Mouse (Mus musculus): Measurements from ENCODE around the gene Rxrg. TPM values are rescaled to one million over a fixed set of nuclear protein-coding genes. Genes with fewer than 3 reads are reported as not detected.

Rxrg gene
- polyA plus RNA-seq, 1 experiment: 34.8 TPM

DNA sequence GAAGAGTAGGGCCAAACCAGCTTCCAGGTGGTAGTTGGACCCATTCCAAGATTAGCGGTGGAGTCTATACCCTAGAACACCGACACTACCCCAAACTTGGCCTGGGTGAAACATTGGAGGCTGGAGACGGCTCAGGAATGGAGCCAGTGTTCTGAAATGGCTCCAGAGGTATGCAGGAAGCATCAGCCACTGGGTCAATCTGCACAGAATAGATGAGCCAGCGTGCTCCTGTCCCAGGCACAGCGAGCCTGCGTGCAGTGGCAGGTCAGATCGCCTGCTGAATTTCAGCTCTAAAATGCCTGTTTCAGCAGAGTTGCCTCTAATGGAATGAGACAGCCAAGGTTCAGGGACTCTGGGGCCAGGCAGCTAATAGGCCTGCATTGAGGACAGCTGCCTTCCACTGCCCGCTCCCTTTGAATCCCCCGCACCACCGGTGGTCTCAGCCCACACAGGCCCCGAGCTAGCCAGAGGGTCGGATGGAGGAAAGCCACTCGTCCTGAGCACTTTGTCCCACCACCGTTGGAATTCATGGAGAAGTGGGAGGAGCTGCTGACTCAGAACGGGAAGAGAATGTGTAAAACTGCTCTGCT is 22.1 kb downstream of the Rxrg start:
- H3K27ac ChIP-seq (replicated peaks; ENCODE audit: low read depth, low read length): no peak overlapping the region
- H3K4me1 ChIP-seq (ENCODE audit: control insufficient read depth, insufficient read depth, insufficient read length, low read length): peaks cover 6% of the 10 kb centered on the region; the same call in 1 of the 2 replicates
- no peak overlapping the region for H3K4me3 ChIP-seq (ENCODE audit: insufficient read depth, low read depth, low read length)

DNA sequence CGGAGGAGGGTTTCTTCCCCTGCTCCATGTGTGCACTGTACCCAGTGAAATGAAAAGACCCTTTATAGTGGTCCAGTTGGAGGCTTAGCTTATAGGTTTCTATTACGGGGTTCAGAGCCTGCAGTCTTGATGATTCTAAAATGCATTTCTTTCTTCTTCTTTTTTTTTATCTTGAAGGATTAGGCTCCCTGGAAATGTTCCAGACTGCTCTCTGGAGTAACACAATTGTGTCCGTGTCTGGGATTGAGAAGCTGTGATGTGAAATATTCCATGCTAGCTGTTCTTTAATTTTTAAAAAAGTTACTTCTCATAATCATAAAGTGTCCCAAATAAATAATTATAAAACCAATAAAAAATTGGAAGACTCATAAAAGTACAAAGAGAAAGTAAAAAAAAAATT is 26.9 kb downstream of the Rxrg start:
- Histone ChIP-seq H3K4me1 (ENCODE audit: control insufficient read depth, insufficient read depth, insufficient read length, low read length) (peaks cover 6% of the 10 kb centered on the region; the same call in 1 of the 2 replicates), H3K4me3 (ENCODE audit: insufficient read depth, low read depth, low read length) (no peak overlapping the region)

DNA sequence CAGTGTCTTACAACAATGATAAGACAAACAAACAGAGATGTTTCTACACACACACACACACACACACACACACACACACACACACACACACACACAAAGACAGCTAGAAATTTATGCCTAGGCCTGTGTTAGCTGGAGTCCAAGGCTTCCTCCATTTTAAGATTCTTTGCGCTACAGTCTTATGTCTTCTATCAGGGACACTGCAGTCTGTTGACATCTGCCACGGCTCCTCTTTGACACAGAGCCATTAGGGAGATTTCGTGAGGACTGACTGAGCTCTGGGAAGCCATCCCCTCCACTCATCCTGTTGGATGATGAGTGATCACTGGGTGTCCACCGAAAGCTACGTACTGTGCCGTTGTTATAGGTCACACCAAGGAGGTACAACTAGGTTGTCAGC is 33.6 kb downstream of the Rxrg start:
- H3K4me3 ChIP-seq (ENCODE audit: insufficient read depth, low read depth, low read length): no peak overlapping the region

More for the DNA sequence above, 26.9 kb downstream of the Rxrg start:
- H3K27ac ChIP-seq (replicated peaks; ENCODE audit: low read depth, low read length): no peak overlapping the region

DNA sequence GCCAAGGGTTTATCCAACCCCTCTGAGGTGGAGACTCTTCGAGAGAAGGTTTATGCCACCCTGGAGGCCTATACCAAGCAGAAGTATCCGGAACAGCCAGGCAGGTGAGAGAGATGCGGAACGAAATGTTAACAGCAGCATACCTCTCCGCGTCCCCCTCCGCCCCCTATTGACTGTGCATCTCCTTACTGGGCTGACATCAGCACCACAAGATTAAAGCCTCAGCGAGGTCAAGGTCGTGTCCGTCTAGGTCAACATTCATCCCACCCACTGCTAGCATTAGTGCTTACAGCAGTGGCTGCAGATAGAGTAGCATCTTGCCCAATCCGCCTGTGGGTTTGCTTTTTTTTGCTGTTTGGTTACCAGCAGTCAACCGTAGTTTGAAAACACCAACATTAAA is 37.5 kb downstream of the Rxrg start:
- no peak overlapping the region for H3K27ac ChIP-seq (replicated peaks; ENCODE audit: low read depth, low read length)
- no peak overlapping the region for H3K4me3 ChIP-seq (ENCODE audit: insufficient read depth, low read depth, low read length)
- no peaks in the 10 kb centered on the region for H3K4me1 ChIP-seq (ENCODE audit: control insufficient read depth, insufficient read depth, insufficient read length, low read length)

More for the DNA sequence above, 33.6 kb downstream of the Rxrg start:
- no peaks in the 10 kb centered on the region for H3K4me1 ChIP-seq (ENCODE audit: control insufficient read depth, insufficient read depth, insufficient read length, low read length)
- H3K27ac ChIP-seq (replicated peaks; ENCODE audit: low read depth, low read length): no peak overlapping the region

DNA sequence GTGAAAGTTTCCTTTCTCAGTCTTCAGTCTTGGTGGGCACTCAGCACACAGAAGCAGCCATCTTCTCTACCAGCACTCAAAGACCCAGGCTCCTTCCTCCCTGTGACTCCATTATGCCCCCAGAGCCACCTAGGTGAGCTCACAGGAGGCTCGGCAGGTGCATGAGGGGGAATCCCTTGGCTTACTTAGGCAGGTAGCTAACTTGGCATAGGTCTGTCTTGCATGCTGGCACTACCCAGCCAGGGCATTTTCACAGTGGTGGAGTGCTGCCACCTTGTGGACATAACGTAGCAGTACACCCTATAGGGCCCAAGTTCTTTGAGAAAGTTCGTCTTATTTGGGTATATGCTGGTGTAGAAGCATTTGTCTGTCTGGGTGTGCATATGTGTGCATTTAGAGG is 38.8 kb downstream of the Rxrg start:
- H3K4me3 ChIP-seq (ENCODE audit: insufficient read depth, low read depth, low read length): no peak overlapping the region
- H3K4me1 ChIP-seq (ENCODE audit: control insufficient read depth, insufficient read depth, insufficient read length, low read length): no peaks in the 10 kb centered on the region
- no peak overlapping the region for H3K27ac ChIP-seq (replicated peaks; ENCODE audit: low read depth, low read length)

DNA sequence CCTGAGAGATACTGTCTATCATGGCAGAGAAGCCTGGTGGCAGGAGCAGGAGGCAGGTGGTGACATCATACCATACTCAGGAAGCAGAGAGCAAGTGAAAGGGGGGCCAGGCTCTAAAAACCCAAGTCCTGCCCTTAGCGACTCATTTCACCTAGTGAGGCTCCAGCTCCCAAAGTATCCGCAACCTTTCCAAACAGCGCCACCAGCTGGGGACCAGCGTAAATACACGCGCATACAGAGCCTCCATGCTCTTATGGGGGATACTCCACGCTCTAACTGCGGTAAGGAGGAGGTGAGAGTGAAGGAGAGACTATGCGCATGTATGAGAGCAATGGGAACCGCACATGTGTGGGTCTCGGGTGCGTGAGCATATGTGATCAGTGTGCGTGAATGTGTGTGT is 39.9 kb downstream of the Rxrg start:
- Histone ChIP-seq H3K4me3 (ENCODE audit: insufficient read depth, low read depth, low read length) (no peak overlapping the region), H3K4me1 (ENCODE audit: control insufficient read depth, insufficient read depth, insufficient read length, low read length) (no peaks in the 10 kb centered on the region), H3K27ac (replicated peaks; ENCODE audit: low read depth, low read length) (no peak overlapping the region)

DNA sequence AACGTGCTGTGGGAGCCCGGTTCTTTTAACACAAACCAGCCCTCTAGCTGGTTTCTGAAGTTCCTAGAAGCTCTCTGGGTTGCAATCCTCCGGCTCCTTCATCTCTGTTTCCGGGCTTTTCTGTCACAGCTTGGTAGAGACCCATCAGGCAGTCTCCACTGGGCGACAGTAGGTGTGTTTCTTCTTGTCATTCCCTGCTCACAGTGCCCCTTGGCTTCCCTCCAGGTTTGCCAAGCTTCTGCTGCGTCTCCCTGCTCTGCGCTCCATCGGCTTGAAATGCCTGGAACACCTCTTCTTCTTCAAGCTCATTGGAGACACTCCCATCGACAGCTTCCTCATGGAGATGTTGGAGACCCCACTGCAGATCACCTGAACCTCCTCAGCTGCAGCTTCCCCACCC is 40.7 kb downstream of the Rxrg start:
- Histone ChIP-seq H3K4me1 (ENCODE audit: control insufficient read depth, insufficient read depth, insufficient read length, low read length) (no peaks in the 10 kb centered on the region), H3K4me3 (ENCODE audit: insufficient read depth, low read depth, low read length) (no peak overlapping the region), H3K27ac (replicated peaks; ENCODE audit: low read depth, low read length) (no peak overlapping the region)

DNA sequence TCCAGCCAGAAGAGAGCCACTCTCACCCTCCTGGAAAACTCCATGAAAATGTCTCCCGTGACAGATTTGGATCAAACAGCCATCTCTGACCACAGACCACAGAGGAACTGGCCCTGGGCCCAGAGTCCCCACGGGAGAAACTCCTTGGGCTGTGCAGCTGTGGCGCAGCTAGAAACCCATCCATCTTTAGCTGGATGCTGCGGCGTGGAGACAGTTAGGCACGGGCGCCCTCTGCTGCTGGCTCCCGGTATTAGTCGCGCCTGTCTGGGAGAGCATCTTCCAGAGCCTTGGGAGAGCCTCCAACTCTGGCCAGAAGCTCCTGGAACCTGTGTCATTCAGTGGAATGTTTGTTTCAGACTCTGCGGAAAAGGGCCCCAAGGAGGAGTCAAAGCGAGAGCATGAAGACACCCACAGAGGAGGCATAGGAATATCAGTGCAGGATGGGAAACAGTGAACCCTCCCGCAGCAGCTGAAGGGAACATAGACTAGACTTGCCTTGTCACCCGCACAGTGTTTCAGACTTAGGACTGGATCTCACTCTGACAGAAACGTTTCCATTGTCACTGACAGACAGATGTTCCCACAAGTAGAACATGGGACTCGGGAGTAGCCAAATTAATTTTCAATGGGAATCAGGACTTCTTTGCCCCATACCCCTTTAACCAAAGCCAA is 46.8 kb downstream of the Rxrg start:
- Histone ChIP-seq H3K4me3 (ENCODE audit: insufficient read depth, low read depth, low read length) (no peak overlapping the region), H3K27ac (replicated peaks; ENCODE audit: low read depth, low read length) (no peak overlapping the region), H3K4me1 (ENCODE audit: control insufficient read depth, insufficient read depth, insufficient read length, low read length) (peaks cover 2% of the 10 kb centered on the region; the same call in 1 of the 2 replicates)

DNA sequence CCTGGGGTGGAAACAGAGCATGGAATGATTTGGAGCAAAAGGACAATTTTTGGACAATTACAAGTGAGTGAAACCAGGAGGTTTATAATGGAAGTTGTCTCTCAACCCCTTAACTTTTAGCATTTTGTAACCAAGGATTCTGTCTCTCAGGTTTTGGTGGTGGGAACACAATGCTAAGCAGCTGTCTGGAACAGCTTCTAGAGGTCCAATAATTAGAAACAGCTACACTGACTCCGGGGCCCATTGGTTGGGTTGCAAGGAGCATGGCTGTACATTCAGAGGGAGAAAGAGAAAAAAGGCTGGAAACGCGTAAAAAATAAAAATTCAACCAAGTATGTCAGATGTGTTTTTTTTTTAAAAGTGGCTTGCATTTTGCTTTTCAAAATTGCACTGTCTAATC is 50.5 kb downstream of the Rxrg start:
- H3K27ac ChIP-seq (replicated peaks; ENCODE audit: low read depth, low read length): no peak overlapping the region
- peaks cover 2% of the 10 kb centered on the region; the same call in 1 of the 2 replicates for H3K4me1 ChIP-seq (ENCODE audit: control insufficient read depth, insufficient read depth, insufficient read length, low read length)
- H3K4me3 ChIP-seq (ENCODE audit: insufficient read depth, low read depth, low read length): no peak overlapping the region

DNA sequence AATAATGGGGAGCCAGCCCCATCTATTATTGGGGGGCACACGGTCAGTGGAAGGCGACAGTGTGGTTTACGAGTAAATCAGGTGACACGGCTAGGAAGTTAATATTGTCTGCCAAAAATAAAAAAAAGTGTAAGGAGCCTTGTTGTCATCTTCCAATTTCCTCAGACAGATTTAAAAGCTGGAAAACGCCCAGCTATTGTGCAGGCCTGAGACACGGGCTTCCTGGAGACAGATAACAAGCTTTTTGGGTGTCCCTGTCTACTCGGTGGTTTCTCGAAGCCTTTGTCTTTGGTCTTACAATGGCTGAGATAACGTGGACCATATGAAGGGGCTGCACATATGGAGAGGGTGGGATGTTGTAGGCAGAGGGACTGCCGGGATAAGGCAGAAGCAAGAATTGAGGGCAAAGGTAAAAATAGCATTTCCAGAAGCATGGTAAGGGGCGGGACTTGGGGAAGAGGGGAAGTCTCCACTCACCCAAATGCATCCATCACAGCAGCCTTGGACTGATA is 51.0 kb downstream of the Rxrg start:
- H3K27ac ChIP-seq (replicated peaks; ENCODE audit: low read depth, low read length): no peak overlapping the region
- H3K4me1 ChIP-seq (ENCODE audit: control insufficient read depth, insufficient read depth, insufficient read length, low read length): peaks cover 2% of the 10 kb centered on the region; the same call in 1 of the 2 replicates
- H3K4me3 ChIP-seq (ENCODE audit: insufficient read depth, low read depth, low read length): no peak overlapping the region

DNA sequence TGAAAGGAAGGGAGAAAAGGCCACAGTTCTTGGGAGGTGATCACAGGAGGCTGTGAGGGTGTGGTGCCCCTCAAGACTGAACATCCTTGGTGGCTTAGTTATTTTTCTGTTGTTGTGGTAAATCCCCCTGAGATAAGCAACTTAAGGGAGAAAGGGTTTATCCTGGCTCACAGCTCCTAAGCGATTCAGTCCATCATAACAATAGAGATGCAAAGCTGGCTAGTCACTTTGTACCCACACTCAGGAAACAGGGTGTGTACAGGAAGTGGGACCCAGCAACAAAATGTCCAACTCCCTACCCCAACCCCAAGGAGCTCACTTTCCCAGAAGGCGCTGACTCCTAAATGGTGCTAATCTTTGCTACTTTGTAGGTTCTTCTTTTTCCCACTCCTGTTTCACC is 54.2 kb downstream of the Rxrg start:
- Histone ChIP-seq H3K27ac (replicated peaks; ENCODE audit: low read depth, low read length) (no peak overlapping the region), H3K4me1 (ENCODE audit: control insufficient read depth, insufficient read depth, insufficient read length, low read length) (peaks cover 2% of the 10 kb centered on the region; the same call in 1 of the 2 replicates), H3K4me3 (ENCODE audit: insufficient read depth, low read depth, low read length) (no peak overlapping the region)

DNA sequence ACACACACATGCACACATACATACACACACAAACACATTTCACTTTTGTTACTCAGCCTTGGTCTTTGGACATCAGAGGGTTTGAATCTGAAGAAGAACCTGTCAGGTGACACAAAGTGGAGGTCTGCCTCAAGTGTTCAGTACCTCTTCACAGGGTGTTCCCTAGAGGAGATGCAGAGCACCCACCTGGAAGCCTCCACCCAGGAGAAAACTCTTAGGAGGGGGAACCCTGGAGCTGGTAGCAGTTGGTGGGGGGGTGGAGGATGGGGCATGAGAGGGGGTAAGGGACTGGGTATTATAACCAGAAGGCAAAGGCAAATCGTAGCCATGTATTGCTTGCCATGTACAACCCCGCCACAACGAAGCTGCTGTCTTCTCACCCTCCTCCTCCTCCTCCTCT is 60.9 kb downstream of the Rxrg start:
- H3K4me3 ChIP-seq (ENCODE audit: insufficient read depth, low read depth, low read length): no peak overlapping the region
- H3K27ac ChIP-seq (replicated peaks; ENCODE audit: low read depth, low read length): no peak overlapping the region
- no peaks in the 10 kb centered on the region for H3K4me1 ChIP-seq (ENCODE audit: control insufficient read depth, insufficient read depth, insufficient read length, low read length)

DNA sequence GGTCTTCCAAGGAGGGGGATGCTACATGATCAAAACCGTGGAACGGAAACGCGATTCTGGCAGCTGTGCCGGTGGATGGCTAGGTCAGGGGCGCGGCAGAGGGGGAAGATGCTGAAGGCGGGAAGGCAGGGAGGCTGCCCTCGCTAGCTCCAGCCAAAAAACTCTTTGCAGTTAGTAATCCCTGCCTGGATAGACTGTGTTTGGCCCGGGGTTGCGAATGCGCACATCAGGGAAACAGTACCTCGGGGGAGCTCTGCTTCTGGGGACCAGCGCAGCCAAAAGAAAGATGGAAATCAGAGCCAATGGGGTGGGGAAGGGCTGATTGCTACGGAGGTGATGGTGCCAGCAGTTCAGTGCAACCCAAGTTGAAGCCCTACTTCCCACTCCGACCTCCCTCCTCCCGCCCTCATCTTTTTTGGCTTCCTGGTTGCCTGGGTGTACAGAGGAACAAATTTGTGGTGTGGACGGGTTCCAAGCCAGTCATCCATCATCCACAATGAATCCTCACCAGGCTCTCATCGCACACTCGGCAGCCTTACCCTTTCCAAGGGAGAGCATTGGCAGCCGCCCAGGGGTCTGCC is 62.4 kb downstream of the Rxrg start:
- Histone ChIP-seq H3K27ac (replicated peaks; ENCODE audit: low read depth, low read length) (no peak overlapping the region), H3K4me1 (ENCODE audit: control insufficient read depth, insufficient read depth, insufficient read length, low read length) (no peaks in the 10 kb centered on the region), H3K4me3 (ENCODE audit: insufficient read depth, low read depth, low read length) (no peak overlapping the region)

DNA sequence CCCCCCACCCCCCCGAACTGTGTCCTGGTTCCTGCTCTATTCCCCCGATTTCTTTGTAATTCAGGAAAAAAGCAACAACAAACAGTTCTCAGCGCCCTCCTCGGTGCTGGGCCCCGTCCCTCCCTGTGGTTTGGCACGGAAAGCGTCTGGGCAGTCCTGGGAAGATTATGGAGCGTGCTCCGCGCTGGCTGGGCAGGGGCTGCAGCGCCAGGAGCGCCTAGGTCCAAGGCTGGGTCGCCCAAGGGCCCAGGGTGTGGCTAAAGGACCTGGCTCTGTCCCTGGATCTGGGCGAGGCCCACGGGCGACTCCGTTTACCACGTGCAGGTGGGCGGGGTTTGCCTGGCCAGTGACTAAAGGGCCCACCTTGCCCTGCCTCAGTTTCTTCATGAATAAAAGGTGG is 62.9 kb downstream of the Rxrg start:
- no peak overlapping the region for H3K4me3 ChIP-seq (ENCODE audit: insufficient read depth, low read depth, low read length)
- H3K27ac ChIP-seq (replicated peaks; ENCODE audit: low read depth, low read length): no peak overlapping the region
- H3K4me1 ChIP-seq (ENCODE audit: control insufficient read depth, insufficient read depth, insufficient read length, low read length): no peaks in the 10 kb centered on the region

DNA sequence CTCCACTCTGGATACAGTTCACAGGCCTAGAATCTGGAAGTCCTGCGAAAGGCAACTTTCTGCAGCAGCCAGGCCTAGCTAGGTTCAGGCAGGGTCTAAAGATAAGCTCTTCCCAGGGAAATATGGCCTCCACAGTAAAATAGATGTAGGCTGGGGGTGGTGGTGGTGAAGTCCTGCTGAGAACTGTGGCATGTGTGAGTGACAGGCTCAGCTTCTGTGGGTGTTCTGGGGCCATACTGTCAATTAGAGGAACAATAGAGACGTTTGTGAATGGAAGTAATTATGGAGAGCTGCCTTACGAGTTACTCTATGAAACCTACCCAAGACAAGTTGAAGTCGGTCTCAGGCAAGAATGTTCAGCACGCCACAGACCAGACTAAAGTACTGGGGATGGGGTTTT is 65.0 kb downstream of the Rxrg start:
- no peak overlapping the region for H3K4me3 ChIP-seq (ENCODE audit: insufficient read depth, low read depth, low read length)
- H3K4me1 ChIP-seq (ENCODE audit: control insufficient read depth, insufficient read depth, insufficient read length, low read length): no peaks in the 10 kb centered on the region
- no peak overlapping the region for H3K27ac ChIP-seq (replicated peaks; ENCODE audit: low read depth, low read length)

DNA sequence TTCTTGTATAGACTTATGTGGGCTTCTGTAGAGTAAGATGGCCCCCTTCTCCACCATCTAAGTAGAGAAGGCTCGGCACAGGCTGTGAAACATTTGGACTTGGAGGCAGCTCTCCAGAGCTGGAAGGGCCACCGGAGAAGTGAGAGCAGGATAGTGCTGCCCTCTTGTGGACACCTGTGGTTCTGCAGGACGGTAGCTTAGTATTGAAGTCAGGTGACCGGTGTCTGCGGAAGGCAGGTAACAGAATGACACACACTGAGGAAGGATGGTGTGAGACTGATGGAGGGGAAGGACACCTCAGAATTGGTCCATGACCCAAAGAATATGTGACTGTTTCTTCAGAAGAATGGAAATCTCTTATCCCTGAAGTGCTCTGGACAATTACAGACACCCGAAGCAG is 71.6 kb downstream of the Rxrg start:
- Histone ChIP-seq H3K27ac (replicated peaks; ENCODE audit: low read depth, low read length) (no peak overlapping the region), H3K4me1 (ENCODE audit: control insufficient read depth, insufficient read depth, insufficient read length, low read length) (no peaks in the 10 kb centered on the region), H3K4me3 (ENCODE audit: insufficient read depth, low read depth, low read length) (no peak overlapping the region)

All from brown adipose tissue, adult 24 weeks (tissue).